Comparison of ENCODE assay signal across 18 mouse cellular contexts in the genomic region with DNA sequence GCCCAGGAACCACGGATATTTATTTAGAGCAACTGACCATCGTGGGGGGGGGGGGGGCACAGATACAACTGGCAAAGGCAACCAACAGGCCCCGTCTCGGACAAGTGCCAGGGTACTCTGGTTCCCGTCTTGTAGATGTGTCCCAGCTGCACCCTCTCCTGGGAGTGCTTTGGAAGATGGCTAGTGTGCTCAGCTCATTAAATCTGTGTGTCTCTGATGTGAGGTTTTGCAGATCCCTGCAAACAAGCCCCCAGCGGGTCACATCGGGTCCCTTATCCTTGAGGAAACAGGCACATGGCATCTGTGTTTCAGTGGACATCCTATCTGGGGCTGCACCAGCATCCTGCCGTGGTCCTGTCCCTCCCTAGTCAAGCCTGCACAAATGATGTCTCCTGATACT.
DNase-seq lines count a peak whose midpoint lies in the region; ATAC-seq lines count a peak whose summit lies in the region.
"Had no signal": no experiment of that assay in that cellular context is flagged by ENCODE, and none has a peak within 500 bp of the region (broad histone marks: within the 10 kb centered on the region; RNA-seq: fewer than 3 reads in every experiment).

No protein-coding gene starts in this region.

- no peak overlapping the region for H3K4me3 ChIP-seq in liver, embryonic 11.5 days (ENCODE audit: low read depth, low read length)
- H3K4me3 ChIP-seq: forebrain, embryonic 12.5 days; hindbrain, embryonic 15.5 days; limb, embryonic 10.5 days; liver, embryonic 12.5 days; midbrain, embryonic 10.5 days; neural tube, embryonic 12.5 days had no signal

- DNase-seq in cerebellum, postnatal 10 days, result peak; percentile 40
- DNase-seq in cerebellum, adult 9-11 months, result no peak
- DNase-seq in lung, postnatal 14 days, result peak; percentile 36
- DNase-seq in lung, adult 18-20 months, result no peak
- DNase-seq in heart, adult 8-10 months (ENCODE audit: low spot score), result peak; percentile 21
- peak; percentile 23 to 35 for DNase-seq in heart, postnatal 36 days
- DNase-seq in liver, embryonic 11.5 days (ENCODE audit: low spot score), result no peak
- DNase-seq: kidney, postnatal 25 days; layer of hippocampus, postnatal 36 days; right cerebral cortex, postnatal 14 days had no signal

- peaks cover 16% of the 10 kb centered on the region for H3K4me1 ChIP-seq in liver, embryonic 11.5 days (replicated peaks; ENCODE audit: control insufficient read depth, insufficient read depth, low read length)

- WGBS in liver, embryonic 11.5 days, result 69% methylated on average over 8 of the region's 8 CpGs

- no peak overlapping the region for H3K27ac ChIP-seq in liver, embryonic 11.5 days (ENCODE audit: low read depth, low read length)
- H3K27ac ChIP-seq: forebrain, embryonic 12.5 days; hindbrain, embryonic 15.5 days; limb, embryonic 10.5 days; liver, embryonic 12.5 days; midbrain, embryonic 10.5 days; neural tube, embryonic 12.5 days had no signal

- no peak overlapping the region for H3K4me2 ChIP-seq in liver, embryonic 11.5 days
- H3K4me2 ChIP-seq: forebrain, embryonic 12.5 days; hindbrain, embryonic 15.5 days; liver, embryonic 12.5 days; neural tube, embryonic 12.5 days had no signal

- H3K9me3 ChIP-seq in liver, embryonic 11.5 days (ENCODE audit: control insufficient read depth, low read length), result no peaks in the 10 kb centered on the region
- H3K9me3 ChIP-seq: forebrain, embryonic 12.5 days; hindbrain, embryonic 15.5 days; limb, embryonic 10.5 days; liver, embryonic 12.5 days; midbrain, embryonic 10.5 days; neural tube, embryonic 12.5 days had no signal

- intact Hi-C loops in heart, postnatal 36 days (cut with DNase I), result no loop called here

- no peak overlapping the region for H3K9ac ChIP-seq in liver, embryonic 11.5 days (ENCODE audit: low read depth, low read length)
- H3K9ac ChIP-seq: forebrain, embryonic 12.5 days; hindbrain, embryonic 15.5 days; liver, embryonic 12.5 days; neural tube, embryonic 12.5 days had no signal

- no peaks in the 10 kb centered on the region for H3K27me3 ChIP-seq in liver, embryonic 11.5 days (replicated peaks; ENCODE audit: control insufficient read depth, insufficient read depth, low read length)
- H3K27me3 ChIP-seq: liver, embryonic 12.5 days; neural tube, embryonic 12.5 days had no signal

- ATAC-seq in liver, embryonic 11.5 days (replicated peaks; ENCODE audit: low FRiP score), result no peak
- no peak for ATAC-seq in frontal cortex, adult (ENCODE audit: low TSS enrichment)
- ATAC-seq: intestine, embryonic 16.5 days; liver, embryonic 12.5 days had no signal

- no peaks in the 10 kb centered on the region for H3K36me3 ChIP-seq in liver, embryonic 11.5 days (ENCODE audit: control insufficient read depth, insufficient read depth, low read length)
- H3K36me3 ChIP-seq: forebrain, embryonic 12.5 days; hindbrain, embryonic 15.5 days; limb, embryonic 10.5 days; liver, embryonic 12.5 days; midbrain, embryonic 10.5 days; neural tube, embryonic 12.5 days had no signal

Comparison
In these comparisons a context has a peak if more than half of its experiments do, and no peak if none do; other contexts are left out.
1. DNase-seq: peak in cerebellum, postnatal 10 days (2 of 2), lung, postnatal 14 days (single experiment), heart, adult 8-10 months (single experiment) and heart, postnatal 36 days (2 of 2); none in cerebellum, adult 9-11 months (single experiment), lung, adult 18-20 months (0 of 2) and liver, embryonic 11.5 days (single experiment).